Mouse (Mus musculus) MN1 (cell line): ENCODE measurements around the gene Ppp1r14a.

Experiments used
- DNase-seq: peaks from one replicate; pipeline ENCODE4 v3.0.0-alpha.2; 2016; ENCODE audit warnings: low spot score

Ppp1r14a gene

DNA sequence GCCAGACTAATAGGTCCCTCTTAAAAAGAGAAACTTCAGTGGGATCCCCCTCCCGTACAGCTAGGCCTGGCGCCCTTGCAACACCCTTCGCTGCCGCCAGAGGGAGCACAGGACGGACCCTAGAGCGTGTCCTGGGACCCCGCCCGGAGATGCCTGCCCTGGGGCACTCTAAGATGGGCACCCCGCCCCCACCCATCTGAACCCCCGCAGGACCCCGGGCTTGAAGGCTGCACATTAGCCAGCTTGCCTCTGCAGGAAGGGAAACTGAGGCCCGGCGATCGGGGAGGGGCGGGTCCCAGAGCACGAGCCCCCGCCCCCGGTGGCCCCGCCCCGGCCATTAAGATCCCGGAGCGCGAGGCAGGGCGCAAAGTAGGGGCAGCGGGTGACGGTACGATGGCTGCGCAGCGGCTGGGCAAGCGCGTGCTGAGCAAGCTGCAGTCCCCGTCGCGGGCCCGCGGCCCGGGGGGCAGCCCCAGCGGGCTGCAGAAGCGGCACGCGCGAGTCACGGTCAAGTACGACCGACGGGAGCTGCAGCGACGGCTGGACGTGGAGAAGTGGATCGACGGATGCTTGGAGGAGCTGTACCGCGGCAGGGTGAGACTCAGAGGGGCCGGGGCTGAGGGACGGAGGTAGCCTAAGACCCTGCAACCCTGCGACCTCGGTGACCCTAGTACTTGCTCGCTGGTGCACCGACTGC lies at the start of gene Ppp1r14a:
TSS of gene Ppp1r14a (plus strand) at position 367 of the 697 bp plus-strand sequence.
- peak; percentile 61 for DNase-seq

DNA sequence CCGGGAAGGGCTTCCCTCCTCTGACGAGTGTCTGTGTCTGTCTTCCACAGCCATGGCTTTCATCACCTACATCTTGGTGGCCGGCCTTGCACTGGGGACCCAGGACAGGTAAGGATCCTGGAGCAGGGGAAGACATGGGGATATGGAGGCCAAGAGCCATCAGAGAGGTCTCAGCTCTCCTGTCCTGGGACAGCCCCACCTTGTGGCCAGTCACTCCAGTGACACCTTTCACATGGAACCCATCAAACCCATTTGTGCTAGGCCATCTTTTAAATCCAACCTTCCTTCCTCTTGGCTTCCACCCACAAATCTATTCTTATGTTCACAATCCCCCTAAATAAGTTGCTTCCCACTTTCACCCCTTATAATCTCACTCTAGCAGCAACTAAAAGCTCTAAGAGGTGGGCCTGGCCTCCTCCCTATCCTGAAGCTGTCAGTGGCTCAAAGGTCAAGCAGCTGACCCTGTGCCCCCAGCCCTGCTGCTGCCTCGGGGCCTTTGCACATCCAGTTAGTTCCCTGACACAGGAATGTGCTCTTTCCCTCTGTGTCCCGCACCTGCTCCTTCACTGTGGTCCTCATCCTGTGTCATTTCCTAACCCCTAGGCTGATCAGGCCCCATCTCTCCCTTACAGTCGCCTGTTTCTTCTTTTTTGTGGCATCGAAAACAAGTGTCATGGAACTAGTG lies 44.2 kb upstream of the Ppp1r14a start:
- no peak for DNase-seq

DNA sequence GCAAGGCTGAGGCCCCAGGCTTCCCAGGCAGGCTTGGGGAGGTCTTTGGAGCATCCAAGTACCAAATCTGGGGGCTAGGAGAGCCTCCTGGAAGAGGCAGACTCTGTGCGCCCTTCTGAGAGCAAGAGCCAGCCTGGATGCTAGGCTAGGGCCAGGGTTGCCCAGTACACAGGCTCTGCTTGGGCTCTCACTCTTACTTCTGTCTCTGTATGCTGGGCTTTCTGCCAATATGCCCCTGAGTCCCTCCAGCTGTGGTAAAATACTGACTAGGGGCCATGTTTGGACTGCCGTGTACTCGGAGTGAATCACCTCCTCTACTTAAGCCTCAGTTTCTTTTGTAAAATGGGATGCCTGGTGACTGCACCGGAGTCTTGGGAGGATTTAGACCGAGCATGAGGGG lies 43.1 kb upstream of the Ppp1r14a start:
- no peak for DNase-seq

DNA sequence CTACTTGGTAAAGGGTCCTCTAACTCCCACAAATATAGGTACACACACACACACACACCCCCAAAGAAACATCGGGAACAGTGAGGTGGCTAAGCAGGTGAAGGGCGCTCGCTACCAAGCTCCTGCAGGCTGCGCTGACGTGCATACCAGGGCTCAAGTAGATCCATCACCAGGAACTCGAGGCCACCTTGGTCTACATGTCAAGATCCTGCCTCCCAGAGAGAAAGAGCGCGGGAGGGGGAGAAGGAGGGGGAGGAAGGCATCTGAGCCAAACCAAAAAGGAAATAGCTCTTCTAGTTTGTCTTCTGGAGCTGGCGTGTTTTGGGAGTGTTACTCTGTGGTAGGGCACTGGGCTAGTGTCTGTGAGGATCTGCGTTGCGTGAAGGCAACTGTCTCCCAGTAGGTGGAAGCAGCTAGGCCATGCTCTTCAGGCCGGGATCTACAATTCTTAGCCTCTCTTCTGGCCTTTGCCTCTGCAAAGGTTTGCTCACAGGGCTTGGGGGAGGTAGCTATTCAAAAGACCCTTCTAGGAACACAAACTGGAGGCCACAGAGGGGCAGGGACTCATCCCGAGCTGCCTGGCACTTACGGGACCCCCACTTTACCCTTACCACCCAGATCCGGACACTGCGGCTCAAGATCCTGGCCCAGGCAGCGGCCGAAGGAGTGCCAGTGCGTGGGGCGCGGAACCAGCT lies 42.3 kb upstream of the Ppp1r14a start:
- DNase-seq, result no peak

DNA sequence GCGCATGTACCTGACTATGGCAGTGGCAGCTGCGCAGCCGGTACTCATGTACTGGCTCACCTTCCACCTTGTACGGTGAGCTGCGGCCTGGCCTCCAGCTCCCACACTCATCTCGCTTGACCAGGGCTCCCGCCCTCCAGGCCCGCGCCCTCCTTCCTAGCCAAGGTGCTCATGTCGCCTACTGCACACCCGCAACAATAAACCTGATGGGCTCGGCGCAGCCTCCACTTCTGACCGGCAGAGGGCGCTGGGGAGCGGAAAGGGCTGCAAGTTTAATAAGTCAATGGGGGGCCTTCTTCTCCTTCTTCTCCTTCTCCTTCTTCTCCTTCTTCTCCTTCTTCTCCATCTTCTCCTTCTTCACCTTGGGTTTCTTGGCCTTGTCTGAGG lies 41.8 kb upstream of the Ppp1r14a start:
- DNase-seq, result peak; percentile 39

DNA sequence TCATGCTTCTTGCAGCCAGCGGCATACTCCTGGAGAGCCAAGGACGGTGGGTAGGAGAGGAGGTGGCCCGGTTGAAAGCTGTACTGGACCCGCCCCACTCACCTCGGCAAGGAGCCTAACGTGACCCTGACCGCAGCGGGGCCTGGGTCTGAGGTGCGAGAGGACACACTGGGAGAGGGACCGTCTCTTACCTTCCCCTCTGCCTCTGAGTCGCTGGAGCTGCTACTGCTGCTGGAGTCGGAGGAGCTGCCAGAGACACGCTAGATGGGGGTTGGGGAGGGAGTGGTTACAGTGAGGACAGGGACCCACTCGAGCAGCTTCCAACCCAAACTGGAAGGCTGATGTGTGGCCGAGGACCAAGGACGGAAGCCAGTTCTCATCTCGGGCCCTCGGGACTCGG lies 41.4 kb upstream of the Ppp1r14a start:
- DNase-seq, result no peak

DNA sequence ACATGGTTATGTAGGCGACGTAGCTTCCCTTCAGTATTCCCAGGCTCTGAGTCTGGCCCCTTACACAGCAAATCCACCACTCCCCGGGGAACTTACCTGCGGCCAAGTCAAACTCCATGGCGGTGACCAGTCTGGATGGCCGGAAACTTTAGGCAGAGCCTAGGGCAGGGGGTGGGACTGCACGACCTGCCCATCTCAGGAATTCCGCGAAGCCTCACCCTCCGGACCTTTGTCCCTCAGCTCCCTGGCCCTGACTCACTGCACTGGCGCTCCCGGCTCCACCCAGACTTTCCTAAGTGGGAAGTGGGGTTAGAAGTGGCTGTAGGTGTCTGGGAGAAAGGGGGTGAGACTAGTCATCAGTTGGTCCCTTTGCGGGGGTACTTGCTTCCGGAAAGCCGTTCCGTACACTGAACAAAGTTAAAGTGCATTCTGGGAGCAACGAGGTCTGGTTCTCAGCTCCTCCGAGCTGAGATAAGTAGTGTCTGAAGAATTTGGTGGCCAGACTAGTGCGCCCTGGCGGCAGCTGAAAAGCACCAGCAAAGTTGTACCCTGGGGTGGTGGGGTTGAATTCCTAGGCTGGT lies 40.8 kb upstream of the Ppp1r14a start, which contains the start of gene 2200002D01Rik:
TSS of gene 2200002D01Rik (minus strand) at position 206 of the 581 bp plus-strand sequence.
- DNase-seq, result no peak

DNA sequence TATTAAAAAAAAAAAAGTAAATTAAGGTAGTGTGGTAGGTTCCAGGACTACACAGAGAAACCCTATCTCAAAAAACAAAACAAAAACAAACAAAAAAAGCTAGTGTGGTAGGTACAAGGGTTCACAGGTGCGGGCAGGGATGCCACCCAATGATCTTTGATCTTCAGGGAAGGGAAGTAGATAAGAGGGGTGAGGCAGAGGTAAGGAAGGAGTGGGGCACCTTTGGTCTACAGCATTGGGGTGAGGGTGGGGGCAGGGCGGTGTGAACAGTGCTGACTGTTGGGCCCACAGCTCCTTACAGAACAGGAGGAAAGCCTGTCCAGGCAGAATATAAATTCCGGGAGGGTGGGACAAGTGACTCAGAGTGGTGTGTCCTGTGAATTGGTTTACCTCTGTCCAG lies 37.9 kb upstream of the Ppp1r14a start:
- DNase-seq, result no peak

DNA sequence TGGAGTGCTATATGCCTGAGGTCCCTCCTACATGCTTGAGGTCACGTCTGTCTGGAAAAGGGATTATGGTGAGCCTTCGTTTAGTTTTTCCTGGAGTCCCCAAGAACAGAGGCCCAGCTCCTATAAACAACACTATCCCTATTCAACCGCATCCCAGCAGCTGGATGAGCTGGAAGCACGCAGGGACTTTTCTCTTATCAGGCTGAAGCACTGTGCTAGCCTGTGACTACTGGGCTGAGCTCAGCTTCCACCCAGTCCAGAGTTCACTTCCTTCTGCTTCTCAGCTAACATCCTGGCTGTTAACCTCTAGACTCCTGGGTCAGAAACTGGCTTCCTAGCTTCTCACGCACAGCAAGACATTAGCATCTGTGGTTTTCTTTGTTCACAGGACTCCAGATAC lies 35.3 kb upstream of the Ppp1r14a start:
- no peak for DNase-seq

DNA sequence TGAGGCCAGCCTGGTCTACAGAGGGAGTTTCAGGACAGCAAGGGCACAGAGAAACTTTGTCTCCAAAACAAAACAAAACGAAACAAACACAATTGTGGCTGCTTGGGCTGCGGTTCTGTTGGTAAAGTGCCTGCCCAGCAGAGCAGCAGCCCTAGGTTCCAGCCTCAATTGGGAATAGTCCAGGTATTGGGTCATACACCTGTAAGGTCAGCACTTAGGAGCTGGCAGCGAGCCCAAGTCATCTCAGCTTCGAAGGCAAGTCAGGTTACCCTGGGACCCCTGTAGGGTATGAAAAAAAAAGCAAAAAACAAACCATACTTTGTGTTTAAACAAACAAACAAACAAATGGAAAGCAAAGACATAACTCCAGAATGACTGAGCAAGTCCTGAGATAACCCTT lies 33.2 kb upstream of the Ppp1r14a start:
- no peak for DNase-seq

DNA sequence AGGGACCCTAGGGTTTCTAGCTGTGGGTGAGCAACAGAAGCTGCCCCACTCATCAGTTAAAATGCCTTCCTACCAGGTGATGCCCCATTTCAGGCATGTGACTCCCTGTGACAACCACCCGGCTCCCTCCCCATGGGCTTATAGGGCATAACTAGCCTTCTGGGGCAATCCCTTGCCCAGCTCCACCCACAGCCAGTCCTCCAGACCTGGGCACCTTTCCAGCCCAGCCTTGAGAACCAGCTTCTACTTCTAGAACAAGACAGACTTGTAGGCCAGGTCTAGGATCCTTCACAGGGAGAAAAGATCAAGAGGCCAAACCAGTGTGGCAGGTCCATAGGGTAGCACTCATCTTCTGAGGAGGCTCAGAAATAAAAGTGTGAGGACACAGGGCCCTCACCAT lies 31.7 kb upstream of the Ppp1r14a start:
- DNase-seq, result no peak

DNA sequence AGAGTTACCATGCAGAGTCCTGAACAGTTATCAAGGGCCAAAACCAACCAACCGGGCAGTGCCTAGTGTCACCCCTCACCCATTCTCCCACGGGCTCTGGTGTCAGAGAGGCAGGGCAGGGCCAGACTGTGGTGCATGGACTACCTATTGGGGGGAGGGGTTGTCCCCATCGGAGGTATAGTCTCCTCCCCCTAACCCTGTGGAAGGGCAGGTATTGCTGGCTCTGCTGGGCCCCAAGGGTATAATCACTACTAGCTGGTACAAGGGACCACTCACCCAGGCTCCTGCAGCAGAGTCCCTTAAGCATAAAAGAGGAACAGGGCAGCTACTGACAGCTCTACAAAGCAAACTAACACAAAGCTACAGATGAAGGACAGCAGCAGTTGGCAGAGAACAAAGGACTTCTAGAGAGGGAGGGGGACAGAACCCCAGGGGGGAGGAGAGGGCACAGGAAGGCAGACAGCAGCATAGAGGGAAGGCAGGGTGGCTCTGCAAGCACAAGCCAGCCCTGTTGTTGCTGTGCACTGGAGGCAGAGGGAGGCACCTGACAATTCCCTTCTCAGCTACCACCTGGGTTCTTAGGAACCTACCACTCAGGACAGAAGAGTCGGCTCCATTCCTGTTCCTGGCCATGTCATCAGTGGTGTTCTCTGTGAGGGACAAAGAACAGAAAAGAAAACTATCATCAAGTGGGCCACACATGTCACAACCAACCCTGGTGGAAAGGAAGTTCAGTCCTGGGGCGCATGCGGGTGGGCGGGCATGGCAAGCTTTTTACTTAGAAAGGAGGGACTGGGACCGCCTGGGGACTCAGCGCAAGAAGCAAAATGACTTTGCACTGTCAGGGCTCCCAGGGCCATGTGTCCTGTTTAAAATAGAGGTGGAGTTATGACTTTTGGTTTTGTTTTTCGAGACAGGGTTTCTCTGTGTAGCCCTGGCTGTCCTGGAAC lies 29.1 kb upstream of the Ppp1r14a start:
- DNase-seq, result no peak

DNA sequence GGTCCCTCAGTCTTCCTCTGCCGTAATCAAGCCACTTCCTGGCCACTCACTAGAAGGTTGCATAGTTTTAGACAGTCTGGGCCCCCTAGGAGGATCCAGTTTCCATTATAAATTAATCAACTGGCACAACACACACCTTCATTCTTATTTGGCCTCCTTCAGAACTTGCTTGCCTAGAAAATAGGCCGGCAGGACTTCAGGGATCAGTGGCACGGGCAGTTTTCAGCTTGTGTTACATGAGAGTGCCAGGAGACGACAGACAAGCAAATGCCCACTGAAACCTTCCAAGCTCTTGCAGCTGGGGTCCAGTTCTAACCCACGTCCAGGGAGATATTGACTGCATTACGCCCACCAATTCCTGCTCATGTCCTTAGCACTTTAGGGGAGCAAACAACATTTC lies 27.0 kb upstream of the Ppp1r14a start:
- DNase-seq, result no peak

DNA sequence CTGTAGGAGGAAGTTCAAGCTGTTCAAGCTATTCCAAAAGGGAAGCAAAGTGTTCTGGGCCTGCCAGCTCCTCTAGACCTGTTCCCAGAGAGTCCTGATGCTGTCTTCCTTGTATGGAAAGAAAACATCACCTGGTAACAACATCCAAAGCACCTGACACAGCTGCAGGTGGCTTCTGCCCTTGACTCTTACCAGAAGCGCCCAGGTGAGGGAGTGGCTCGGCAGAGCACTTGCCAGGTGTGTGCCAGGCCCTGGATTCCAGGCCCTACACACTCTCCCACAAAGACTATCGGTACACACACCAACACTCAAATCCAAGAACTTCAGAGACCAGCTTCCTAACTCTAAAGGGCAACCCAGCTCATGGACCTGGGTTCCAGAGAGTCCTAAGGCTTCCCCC lies 25.3 kb upstream of the Ppp1r14a start:
- DNase-seq, result no peak

DNA sequence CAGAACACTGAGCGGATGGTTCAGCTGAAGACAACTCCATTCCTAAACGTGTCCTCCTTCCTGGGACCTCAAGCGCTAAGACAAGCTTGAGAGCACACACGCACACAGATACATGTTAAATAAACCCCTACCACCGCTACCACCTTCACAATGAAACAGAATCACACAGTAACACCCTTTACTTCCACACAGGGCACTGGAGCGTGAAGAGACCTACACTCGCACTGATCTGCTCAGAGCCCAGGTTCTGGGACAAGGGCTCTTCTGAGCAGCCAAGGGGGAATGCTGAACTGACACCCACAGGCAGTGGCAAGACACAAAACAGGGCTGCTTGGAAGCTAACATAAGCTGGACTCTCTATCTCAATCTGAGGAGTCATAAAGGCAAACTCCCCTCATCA lies 23.5 kb upstream of the Ppp1r14a start:
- no peak for DNase-seq

DNA sequence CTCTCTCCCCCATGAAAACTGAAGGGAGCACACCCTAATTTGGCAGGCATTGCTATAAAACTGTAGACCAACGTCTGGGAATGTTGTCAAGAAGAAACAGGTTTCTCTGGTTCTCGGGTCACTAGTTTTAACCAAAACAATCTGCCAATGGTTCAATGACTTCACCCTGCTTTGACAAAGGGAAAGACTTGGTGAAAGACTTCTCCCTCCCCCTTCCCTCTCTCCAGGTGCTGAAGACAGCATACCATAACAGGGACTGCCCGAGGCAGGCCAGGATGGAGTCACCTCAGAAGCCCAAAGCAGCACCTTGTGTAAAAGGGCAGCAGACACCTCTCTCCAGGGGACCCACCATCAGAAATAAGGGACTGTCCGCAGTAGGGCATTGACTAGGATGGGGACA lies 22.2 kb upstream of the Ppp1r14a start:
- DNase-seq, result no peak

DNA sequence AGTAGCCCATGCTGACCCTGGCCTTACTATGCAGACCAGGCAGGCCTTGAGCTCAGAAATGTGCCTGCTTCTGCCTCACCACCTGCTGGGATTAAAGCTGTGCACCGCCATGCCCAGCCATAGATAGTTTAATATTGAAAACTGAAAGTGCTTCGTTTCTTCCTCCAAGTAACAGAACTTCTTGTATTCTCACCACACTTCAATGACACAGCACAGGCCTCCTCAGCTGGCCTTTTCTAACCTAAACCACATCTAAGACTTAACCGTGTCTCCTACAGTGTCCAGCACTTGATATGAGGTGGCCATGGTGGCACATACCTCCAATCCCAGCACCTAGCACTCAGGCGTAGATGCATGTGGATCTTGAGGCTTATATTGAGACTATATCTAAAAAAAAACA lies 18.7 kb upstream of the Ppp1r14a start:
- no peak for DNase-seq

DNA sequence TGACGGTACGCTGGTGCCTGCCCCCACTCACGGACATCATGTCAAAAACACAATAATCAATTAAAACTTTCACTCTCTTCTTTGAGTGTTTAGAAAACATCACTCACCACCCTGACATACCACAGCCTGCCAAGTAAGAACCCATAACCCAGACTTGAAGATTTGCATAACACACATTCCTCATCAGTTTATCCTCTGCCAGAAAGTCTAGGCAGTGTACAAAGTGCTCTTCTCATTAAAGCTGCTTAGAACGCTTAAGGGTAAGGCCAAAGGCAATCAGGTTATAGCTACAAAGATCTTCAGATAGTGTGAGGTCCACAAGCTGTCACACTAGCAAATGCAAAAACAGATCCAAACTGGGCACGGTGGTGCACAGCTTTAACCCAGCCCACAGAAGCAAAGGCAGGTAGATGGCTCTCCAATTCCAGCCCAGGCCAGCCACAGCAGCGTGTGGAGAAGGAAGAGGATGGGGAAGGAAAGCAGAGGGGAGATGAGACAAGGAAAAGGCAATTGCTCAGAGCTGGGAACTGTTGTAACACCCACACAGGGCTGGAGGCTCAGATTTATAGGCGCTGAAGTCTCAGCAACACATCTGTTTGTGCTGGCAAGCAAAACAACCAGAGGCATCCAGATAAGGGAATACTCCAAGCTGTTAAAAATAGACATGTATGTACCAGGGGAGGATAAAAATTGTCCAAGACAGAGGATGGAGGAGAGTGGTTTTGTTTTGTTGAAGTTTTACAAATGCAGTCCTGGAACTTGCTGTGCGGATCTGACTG lies 17.2 kb upstream of the Ppp1r14a start:
- DNase-seq, result peak; percentile 19

DNA sequence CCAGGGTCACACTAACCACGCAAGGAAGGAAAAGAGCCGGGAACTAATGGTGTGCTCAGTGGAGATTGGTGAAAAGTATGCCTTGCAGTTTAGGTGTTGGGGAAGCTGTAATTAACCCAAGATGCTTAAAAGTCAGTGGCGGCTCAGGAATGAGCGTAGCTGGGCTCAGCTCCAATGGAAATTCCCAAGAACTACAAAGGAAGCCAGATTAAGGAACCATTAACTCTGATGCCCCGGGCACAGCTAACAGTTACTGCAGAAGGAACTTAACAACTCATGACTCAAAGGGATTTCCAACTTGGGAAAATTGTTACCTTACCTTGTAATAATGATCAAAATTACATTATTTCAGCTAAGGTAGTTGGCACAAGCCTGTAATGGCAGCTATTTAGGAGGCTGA lies 12.4 kb upstream of the Ppp1r14a start:
- no peak for DNase-seq

DNA sequence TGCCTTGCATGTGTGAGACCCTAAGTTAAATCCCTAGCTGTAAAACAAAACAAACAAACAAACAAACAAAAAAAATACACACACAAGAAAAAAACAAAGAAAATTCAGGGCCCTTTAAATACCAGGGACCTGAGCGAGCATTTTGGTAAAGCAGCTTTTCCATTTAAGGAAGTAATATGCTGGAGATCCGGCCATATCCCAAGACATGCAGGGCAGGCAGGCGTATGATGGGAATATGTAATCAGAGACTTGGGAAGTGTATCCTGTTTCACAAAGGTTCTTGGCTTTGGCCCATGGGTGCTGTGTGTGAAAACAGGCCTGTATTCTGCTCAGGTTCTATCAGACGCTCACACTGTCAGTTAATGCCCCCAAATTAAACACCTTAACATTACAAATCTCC lies 11.6 kb upstream of the Ppp1r14a start:
- no peak for DNase-seq

DNA sequence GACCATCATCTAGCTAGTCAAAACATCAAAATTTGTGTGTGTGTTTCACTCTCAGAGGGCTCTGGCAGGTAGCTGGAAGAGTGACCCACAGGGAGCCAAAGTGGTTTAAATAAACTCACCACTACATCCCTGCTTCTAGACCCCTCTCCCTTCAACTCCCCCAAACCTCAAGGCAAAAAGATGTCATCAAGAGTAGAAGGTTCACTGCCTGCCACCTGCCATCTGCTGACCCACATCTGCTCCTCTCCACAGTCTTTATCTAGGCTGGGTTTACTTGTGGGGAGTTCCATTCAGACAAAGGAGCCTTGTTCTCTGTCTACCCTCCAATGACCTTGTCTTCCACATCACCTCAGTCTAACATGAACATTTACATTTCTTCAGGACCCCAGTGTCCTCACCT lies 9.8 kb upstream of the Ppp1r14a start:
- no peak for DNase-seq
